ENCODE assay signal across 23 mouse cellular contexts in the genomic region with DNA sequence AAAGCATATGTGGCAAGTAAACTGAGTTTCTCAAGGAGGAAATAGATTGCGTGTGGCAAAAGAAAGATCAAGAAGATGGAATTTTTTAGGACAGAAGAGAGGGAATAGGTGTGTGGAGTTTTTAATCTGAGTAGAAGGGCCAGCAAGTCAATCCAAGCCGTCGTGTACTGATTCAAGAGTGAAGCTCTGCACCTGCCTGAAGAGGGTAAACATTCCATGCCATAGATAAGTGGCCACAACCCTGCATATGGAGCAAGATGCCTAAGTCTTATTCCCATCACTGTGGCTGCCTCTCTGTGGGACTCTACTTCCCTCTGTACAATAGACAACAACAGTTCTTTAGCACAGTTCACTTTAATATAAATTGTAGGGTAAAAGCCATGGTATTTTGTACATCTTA.
DNase-seq lines count a peak whose midpoint lies in the region; ATAC-seq and TF ChIP-seq lines count a peak whose summit lies in the region.
"Had no signal": no experiment of that assay in that cellular context is flagged by ENCODE, and none has a peak within 500 bp of the region (broad histone marks: within the 10 kb centered on the region; RNA-seq: fewer than 3 reads in every experiment).

No protein-coding gene starts in this region.

- H3K27ac ChIP-seq in lung, embryonic 14.5 days (ENCODE audit: low read depth), result peak overlapping the region; percentile 4; the same call in 1 of the 2 replicates
- peak overlapping the region; percentile 73 for H3K27ac ChIP-seq in lung, embryonic 16.5 days (ENCODE audit: low read length)
- no peak overlapping the region for H3K27ac ChIP-seq in midbrain, embryonic 11.5 days (ENCODE audit: low read depth, low read length)
- H3K27ac ChIP-seq in midbrain, embryonic 14.5 days (replicated peaks; ENCODE audit: low read depth, low read length), result no peak overlapping the region
- H3K27ac ChIP-seq in stomach, embryonic 16.5 days (ENCODE audit: low read length), result peak overlapping the region; percentile 47; the same call in 1 of the 2 replicates
- H3K27ac ChIP-seq: embryonic facial prominence, embryonic 10.5 days; embryonic facial prominence, embryonic 12.5 days; forebrain, embryonic 13.5 days had no signal

- ATAC-seq in lung, embryonic 14.5 days (ENCODE audit: insufficient read depth), result no peak
- ATAC-seq in lung, embryonic 16.5 days (ENCODE audit: low read depth), result peak; percentile 58; the same call in 1 of the 2 replicates
- ATAC-seq in midbrain, embryonic 11.5 days (ENCODE audit: low FRiP score), result no peak
- no peak for ATAC-seq in midbrain, embryonic 14.5 days (ENCODE audit: low FRiP score, low TSS enrichment)
- no peak for ATAC-seq in stomach, embryonic 16.5 days (ENCODE audit: insufficient read depth, low FRiP score)
- ATAC-seq: activated CD4-positive, CD25-positive, alpha-beta regulatory T cell, adult 4 months; CD4-positive, CD25-positive, alpha-beta regulatory T cell, adult 4 months; forebrain, embryonic 13.5 days; Patski had no signal

- no peak overlapping the region for H3K4me3 ChIP-seq in lung, embryonic 14.5 days (ENCODE audit: low read depth, low read length)
- no peak overlapping the region for H3K4me3 ChIP-seq in lung, embryonic 16.5 days (ENCODE audit: low read length)
- no peak overlapping the region for H3K4me3 ChIP-seq in midbrain, embryonic 11.5 days (ENCODE audit: low read depth, low read length)
- H3K4me3 ChIP-seq in midbrain, embryonic 14.5 days (replicated peaks; ENCODE audit: low read depth, low read length), result no peak overlapping the region
- H3K4me3 ChIP-seq in stomach, embryonic 16.5 days (replicated peaks; ENCODE audit: low read length), result no peak overlapping the region
- H3K4me3 ChIP-seq: embryonic facial prominence, embryonic 10.5 days; embryonic facial prominence, embryonic 12.5 days; forebrain, embryonic 13.5 days had no signal

- no peaks in the 10 kb centered on the region for H3K27me3 ChIP-seq in lung, embryonic 14.5 days (ENCODE audit: insufficient read depth, low read length)
- H3K27me3 ChIP-seq in lung, embryonic 16.5 days (ENCODE audit: control insufficient read depth, insufficient read depth, low read depth, low read length), result no peaks in the 10 kb centered on the region
- no peaks in the 10 kb centered on the region for H3K27me3 ChIP-seq in midbrain, embryonic 11.5 days (ENCODE audit: control insufficient read depth, insufficient read depth, low read length)
- H3K27me3 ChIP-seq in midbrain, embryonic 14.5 days (ENCODE audit: control insufficient read depth, insufficient read depth, low read length), result no peaks in the 10 kb centered on the region
- H3K27me3 ChIP-seq in stomach, embryonic 16.5 days (ENCODE audit: control insufficient read depth, insufficient read depth, low read length), result no peaks in the 10 kb centered on the region
- H3K27me3 ChIP-seq: embryonic facial prominence, embryonic 12.5 days; forebrain, embryonic 13.5 days; Patski had no signal

- H3K4me1 ChIP-seq in lung, embryonic 14.5 days (ENCODE audit: insufficient read depth), result peaks cover 9% of the 10 kb centered on the region; the same call in 1 of the 2 replicates
- H3K4me1 ChIP-seq in lung, embryonic 16.5 days (replicated peaks; ENCODE audit: control insufficient read depth, insufficient read depth, low read length), result peaks cover 7% of the 10 kb centered on the region; the same call in 1 of the 2 replicates
- H3K4me1 ChIP-seq in midbrain, embryonic 11.5 days (ENCODE audit: control insufficient read depth, insufficient read depth, low read length), result no peaks in the 10 kb centered on the region
- H3K4me1 ChIP-seq in midbrain, embryonic 14.5 days (ENCODE audit: control insufficient read depth, insufficient read depth, low read length), result no peaks in the 10 kb centered on the region
- H3K4me1 ChIP-seq in stomach, embryonic 16.5 days (ENCODE audit: control insufficient read depth, insufficient read depth, low read length), result no peaks in the 10 kb centered on the region
- H3K4me1 ChIP-seq: forebrain, embryonic 13.5 days had no signal

- H3K4me2 ChIP-seq in lung, embryonic 14.5 days, result no peak overlapping the region
- no peak overlapping the region for H3K4me2 ChIP-seq in lung, embryonic 16.5 days (ENCODE audit: low read depth, low read length)
- H3K4me2 ChIP-seq in midbrain, embryonic 11.5 days, result no peak overlapping the region
- H3K4me2 ChIP-seq in midbrain, embryonic 14.5 days (ENCODE audit: low read length), result no peak overlapping the region
- H3K4me2 ChIP-seq in stomach, embryonic 16.5 days (ENCODE audit: low read depth, low read length), result no peak overlapping the region
- H3K4me2 ChIP-seq: embryonic facial prominence, embryonic 12.5 days; forebrain, embryonic 13.5 days had no signal

- H3K9me3 ChIP-seq in lung, embryonic 14.5 days (ENCODE audit: low read depth, low read length), result no peaks in the 10 kb centered on the region
- no peaks in the 10 kb centered on the region for H3K9me3 ChIP-seq in lung, embryonic 16.5 days (ENCODE audit: control insufficient read depth, low read length)
- H3K9me3 ChIP-seq in midbrain, embryonic 11.5 days (ENCODE audit: control insufficient read depth, low read length), result no peaks in the 10 kb centered on the region
- H3K9me3 ChIP-seq in midbrain, embryonic 14.5 days (ENCODE audit: control insufficient read depth, low read length), result 0 out of 2 replicates have a peak, but pooled peaks cover under 1% of the 10 kb centered on the region
- H3K9me3 ChIP-seq in stomach, embryonic 16.5 days (replicated peaks; ENCODE audit: control insufficient read depth, low read length), result no peaks in the 10 kb centered on the region; the same call in 1 of the 2 replicates
- H3K9me3 ChIP-seq: embryonic facial prominence, embryonic 10.5 days; embryonic facial prominence, embryonic 12.5 days; G1E had no signal

- H3K9ac ChIP-seq in lung, embryonic 14.5 days, result no peak overlapping the region
- no peak overlapping the region for H3K9ac ChIP-seq in lung, embryonic 16.5 days (ENCODE audit: low read length)
- H3K9ac ChIP-seq in midbrain, embryonic 11.5 days (ENCODE audit: low read length), result no peak overlapping the region
- H3K9ac ChIP-seq in midbrain, embryonic 14.5 days (replicated peaks; ENCODE audit: low read length), result no peak overlapping the region
- no peak overlapping the region for H3K9ac ChIP-seq in stomach, embryonic 16.5 days (ENCODE audit: low read length)
- H3K9ac ChIP-seq: embryonic facial prominence, embryonic 12.5 days; forebrain, embryonic 13.5 days had no signal

- no peaks in the 10 kb centered on the region for H3K36me3 ChIP-seq in lung, embryonic 14.5 days (ENCODE audit: insufficient read depth)
- H3K36me3 ChIP-seq in lung, embryonic 16.5 days (ENCODE audit: control insufficient read depth, insufficient read depth, low read length), result no peaks in the 10 kb centered on the region
- H3K36me3 ChIP-seq in midbrain, embryonic 11.5 days (ENCODE audit: control insufficient read depth, insufficient read depth, low read length), result no peaks in the 10 kb centered on the region
- no peaks in the 10 kb centered on the region for H3K36me3 ChIP-seq in midbrain, embryonic 14.5 days (ENCODE audit: control insufficient read depth, insufficient read depth, low read length)
- H3K36me3 ChIP-seq in stomach, embryonic 16.5 days (ENCODE audit: control insufficient read depth, insufficient read depth, low read length), result no peaks in the 10 kb centered on the region
- H3K36me3 ChIP-seq: embryonic facial prominence, embryonic 10.5 days; embryonic facial prominence, embryonic 12.5 days; G1E had no signal

- TF ChIP-seq CTCF in lung, embryonic 14.5 days (IDR thresholded peaks at IDR 0.05; ENCODE audit: low read depth), result no peak

- WGBS in lung, embryonic 14.5 days, result 56% methylated on average over 3 of the region's 3 CpGs
- WGBS in lung, embryonic 16.5 days, result 50% methylated on average over 3 of the region's 3 CpGs
- 85% methylated on average over 3 of the region's 3 CpGs for WGBS in midbrain, embryonic 11.5 days
- 92% methylated on average over 3 of the region's 3 CpGs for WGBS in midbrain, embryonic 14.5 days
- WGBS in stomach, embryonic 16.5 days, result 81% methylated on average over 3 of the region's 3 CpGs

- DNase-seq in lung, embryonic 14.5 days, result no peak
- DNase-seq in lung, postnatal 10 days, result no peak
- DNase-seq in lung, postnatal 36 days, result no peak
- DNase-seq in midbrain, embryonic 11.5 days (ENCODE audit: low spot score, missing footprints), result peak; percentile 2
- DNase-seq in midbrain, embryonic 14.5 days, result no peak
- DNase-seq: adrenal gland, adult 8-10 months; adrenal gland, postnatal 14 days; adrenal gland, postnatal 36 days; B cell, adult 2 months; cerebellum, adult 11-12 months; cerebellum, adult 2 months; cerebellum, adult 9-10 months; cerebellum, postnatal 10 days; cerebellum, postnatal 25 days had no signal

Comparison
In these comparisons a context has a peak if more than half of its experiments do, and no peak if none do; other contexts are left out.
1. H3K27ac ChIP-seq: peak in lung, embryonic 14.5 days (single experiment), lung, embryonic 16.5 days (single experiment) and stomach, embryonic 16.5 days (single experiment); none in midbrain, embryonic 11.5 days (single experiment) and midbrain, embryonic 14.5 days (single experiment).